Mouse (Mus musculus): Measurements from ENCODE around the gene Coq8b.

- TF ChIP-seq USF1 (IDR thresholded peaks at IDR 0.05; ENCODE audit: low read depth): no peak
- no peak for TF ChIP-seq CTCF (IDR thresholded peaks at IDR 0.05; ENCODE audit: control insufficient read depth, insufficient read depth, insufficient read length)
- TF ChIP-seq MAX (IDR thresholded peaks at IDR 0.05): no peak
- TF ChIP-seq CEBPB (IDR thresholded peaks at IDR 0.05; ENCODE audit: low read depth): no peak
Measured at GRCm38 (mm10) chr7:27260856-27261255, 28.0 kb downstream of the Coq8b start.

Measured in C2C12 (cell line).